Mouse (Mus musculus): ENCODE results near the gene Sorcs3. TPM values are rescaled to one million over a fixed set of nuclear protein-coding genes. Genes with fewer than 3 reads are reported as not detected.

Gene Sorcs3
- polyA plus RNA-seq, 1 experiment from 2014 or later = 0.99 TPM

DNA sequence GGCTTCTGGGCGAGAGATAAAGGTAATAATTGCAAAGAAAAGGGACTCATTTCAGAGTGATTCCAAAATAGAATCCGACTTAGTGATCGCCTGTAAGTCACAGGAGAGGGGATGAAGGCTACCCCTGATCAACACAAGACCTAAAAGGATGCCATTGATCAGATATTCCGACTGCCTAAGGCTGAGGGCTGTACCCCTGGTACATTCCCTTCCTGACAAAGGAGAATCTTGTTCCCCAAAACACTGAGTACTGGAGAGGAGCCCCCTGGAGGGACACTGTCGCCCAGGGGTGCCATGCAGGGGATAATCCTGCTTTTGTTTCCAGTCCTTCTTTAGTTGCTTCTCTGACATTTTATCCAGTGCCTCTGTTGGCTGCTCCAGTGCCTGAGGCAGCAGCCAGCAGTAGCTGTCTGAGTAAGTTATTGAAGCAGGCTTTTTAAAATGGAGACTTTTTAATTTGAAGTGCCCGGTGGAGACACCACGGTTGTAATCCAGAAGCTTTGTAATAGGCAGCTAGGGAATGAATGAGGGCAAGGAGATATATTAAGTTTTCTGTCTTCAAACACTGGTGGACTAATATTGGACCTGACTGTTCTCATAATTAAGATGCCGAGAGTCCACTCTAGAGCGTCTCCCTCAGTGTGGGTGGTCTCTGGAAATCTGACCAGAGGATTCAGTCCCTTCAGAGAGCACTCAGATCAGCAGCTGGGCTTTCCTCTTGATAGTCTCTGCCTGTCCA, 342.5 kb downstream of the Sorcs3 start:
- Histone ChIP-seq H3K27me3 (ENCODE audit: control insufficient read depth, insufficient read depth, low read length) (no peaks in the 10 kb centered on the region), H3K9me3 (ENCODE audit: control insufficient read depth, low read length) (peaks cover 6% of the 10 kb centered on the region; the same call in 1 of the 2 replicates), H3K36me3 (ENCODE audit: control insufficient read depth, insufficient read depth, low read length) (no peaks in the 10 kb centered on the region), H3K27ac (ENCODE audit: low read depth, low read length) (no peak overlapping the region), H3K4me2 (replicated peaks; ENCODE audit: low read depth, low read length) (no peak overlapping the region), H3K4me3 (ENCODE audit: low read length) (no peak overlapping the region), H3K9ac (ENCODE audit: low read depth, low read length) (no peak overlapping the region), H3K4me1 (ENCODE audit: control insufficient read depth, insufficient read depth, low read length) (no peaks in the 10 kb centered on the region)
- no peak for ATAC-seq (ENCODE audit: low FRiP score, low TSS enrichment)
- WGBS = 49% methylated on average over 9 of the region's 9 CpGs

GRCm38 (mm10) chr19:48559432-48559831, 353.6 kb downstream of the Sorcs3 start:
- Histone ChIP-seq H3K9me3 (ENCODE audit: control insufficient read depth, low read length) (no peaks in the 10 kb centered on the region), H3K4me2 (replicated peaks; ENCODE audit: low read depth, low read length) (no peak overlapping the region), H3K9ac (ENCODE audit: low read depth, low read length) (no peak overlapping the region), H3K4me3 (ENCODE audit: low read length) (no peak overlapping the region), H3K27ac (ENCODE audit: low read depth, low read length) (no peak overlapping the region), H3K36me3 (ENCODE audit: control insufficient read depth, insufficient read depth, low read length) (no peaks in the 10 kb centered on the region), H3K4me1 (ENCODE audit: control insufficient read depth, insufficient read depth, low read length) (no peaks in the 10 kb centered on the region), H3K27me3 (ENCODE audit: control insufficient read depth, insufficient read depth, low read length) (no peaks in the 10 kb centered on the region)
- WGBS = 41% methylated on average over 2 of the region's 2 CpGs
- ATAC-seq (ENCODE audit: low FRiP score, low TSS enrichment) = no peak

- no peak for ATAC-seq (ENCODE audit: low FRiP score, low TSS enrichment)
- no peaks in the 10 kb centered on the region; the same call in 1 of the 2 replicates for H3K9me3 ChIP-seq (ENCODE audit: control insufficient read depth, low read length)
- WGBS = 70% methylated on average over 1 of the region's 1 CpGs
- H3K4me1 ChIP-seq (ENCODE audit: control insufficient read depth, insufficient read depth, low read length) = no peaks in the 10 kb centered on the region
- H3K4me3 ChIP-seq (ENCODE audit: low read length) = no peak overlapping the region
- H3K27ac ChIP-seq (ENCODE audit: low read depth, low read length) = no peak overlapping the region
- no peak overlapping the region for H3K4me2 ChIP-seq (replicated peaks; ENCODE audit: low read depth, low read length)
- H3K27me3 ChIP-seq (ENCODE audit: control insufficient read depth, insufficient read depth, low read length) = no peaks in the 10 kb centered on the region
- H3K9ac ChIP-seq (ENCODE audit: low read depth, low read length) = no peak overlapping the region
- H3K36me3 ChIP-seq (ENCODE audit: control insufficient read depth, insufficient read depth, low read length) = no peaks in the 10 kb centered on the region
Observed at GRCm38 (mm10) chr19:48575736-48576135, 369.9 kb downstream of the Sorcs3 start.

- ATAC-seq (ENCODE audit: low FRiP score, low TSS enrichment) = no peak
- WGBS = 91% methylated on average over 5 of the region's 5 CpGs
- Histone ChIP-seq H3K4me2 (replicated peaks; ENCODE audit: low read depth, low read length) (no peak overlapping the region), H3K27ac (ENCODE audit: low read depth, low read length) (no peak overlapping the region), H3K36me3 (ENCODE audit: control insufficient read depth, insufficient read depth, low read length) (no peaks in the 10 kb centered on the region), H3K4me1 (ENCODE audit: control insufficient read depth, insufficient read depth, low read length) (no peaks in the 10 kb centered on the region), H3K4me3 (ENCODE audit: low read length) (no peak overlapping the region), H3K27me3 (ENCODE audit: control insufficient read depth, insufficient read depth, low read length) (no peaks in the 10 kb centered on the region), H3K9me3 (ENCODE audit: control insufficient read depth, low read length) (no peaks in the 10 kb centered on the region; the same call in 1 of the 2 replicates), H3K9ac (ENCODE audit: low read depth, low read length) (no peak overlapping the region)
Observed at GRCm38 (mm10) chr19:48577169-48577568, 371.3 kb downstream of the Sorcs3 start.

GRCm38 (mm10) chr19:48584938-48585560, 379.2 kb downstream of the Sorcs3 start:
- no peak overlapping the region for H3K27ac ChIP-seq (ENCODE audit: low read depth, low read length)

GRCm38 (mm10) chr19:48616951-48617350, 411.1 kb downstream of the Sorcs3 start:
- H3K4me1 ChIP-seq (ENCODE audit: control insufficient read depth, insufficient read depth, low read length) = no peaks in the 10 kb centered on the region
- no peaks in the 10 kb centered on the region for H3K27me3 ChIP-seq (ENCODE audit: control insufficient read depth, insufficient read depth, low read length)
- 59% methylated on average over 1 of the region's 1 CpGs for WGBS
- H3K9ac ChIP-seq (ENCODE audit: low read depth, low read length) = no peak overlapping the region
- H3K36me3 ChIP-seq (ENCODE audit: control insufficient read depth, insufficient read depth, low read length) = no peaks in the 10 kb centered on the region
- H3K4me2 ChIP-seq (replicated peaks; ENCODE audit: low read depth, low read length) = no peak overlapping the region
- H3K9me3 ChIP-seq (ENCODE audit: control insufficient read depth, low read length) = no peaks in the 10 kb centered on the region
- no peak overlapping the region for H3K4me3 ChIP-seq (ENCODE audit: low read length)
- ATAC-seq (ENCODE audit: low FRiP score, low TSS enrichment) = no peak
- H3K27ac ChIP-seq (ENCODE audit: low read depth, low read length) = no peak overlapping the region

More at GRCm38 (mm10) chr19:48584938-48585560, 379.2 kb downstream of the Sorcs3 start:
- no peaks in the 10 kb centered on the region for H3K27me3 ChIP-seq (ENCODE audit: control insufficient read depth, insufficient read depth, low read length)
- no peak overlapping the region for H3K4me2 ChIP-seq (replicated peaks; ENCODE audit: low read depth, low read length)
- H3K4me1 ChIP-seq (ENCODE audit: control insufficient read depth, insufficient read depth, low read length) = no peaks in the 10 kb centered on the region
- H3K4me3 ChIP-seq (ENCODE audit: low read length) = no peak overlapping the region
- WGBS = 74% methylated on average over 8 of the region's 8 CpGs
- no peaks in the 10 kb centered on the region for H3K36me3 ChIP-seq (ENCODE audit: control insufficient read depth, insufficient read depth, low read length)
- no peak overlapping the region for H3K9ac ChIP-seq (ENCODE audit: low read depth, low read length)
- H3K9me3 ChIP-seq (ENCODE audit: control insufficient read depth, low read length) = no peaks in the 10 kb centered on the region
- ATAC-seq (ENCODE audit: low FRiP score, low TSS enrichment) = no peak

DNA sequence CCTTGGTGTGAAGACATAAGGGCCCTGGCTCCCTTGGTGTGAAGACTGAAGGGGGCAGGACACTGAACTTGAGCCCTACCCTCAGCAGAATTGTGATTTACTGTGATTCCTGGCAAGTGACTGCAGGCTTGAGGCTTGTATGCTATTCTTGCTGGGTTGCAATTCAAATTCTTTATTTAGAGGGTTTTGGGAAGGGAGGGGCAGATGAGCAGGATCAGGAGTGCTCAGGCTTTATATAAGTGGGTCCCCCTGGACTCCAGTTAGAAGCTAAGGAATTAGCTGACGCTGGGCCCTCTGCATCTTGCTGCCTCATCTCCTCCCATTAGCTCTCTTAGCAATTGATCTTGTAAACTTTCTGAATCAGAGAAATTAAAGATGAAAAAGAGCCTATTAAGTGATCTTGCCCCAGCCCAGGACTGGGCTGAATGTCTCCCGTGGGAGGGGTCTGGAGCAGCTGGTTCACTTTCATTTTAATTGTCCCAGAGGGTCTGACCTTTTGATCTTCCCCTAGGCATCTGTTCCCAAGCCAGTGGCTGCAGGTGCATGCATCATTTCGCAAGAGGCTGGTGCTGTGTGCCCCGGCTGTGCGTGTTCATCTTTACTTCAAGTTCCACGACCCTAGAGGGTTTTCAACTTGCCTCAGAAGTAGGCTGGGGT, 425.0 kb downstream of the Sorcs3 start:
- ATAC-seq (ENCODE audit: low FRiP score, low TSS enrichment) = no peak
- H3K4me2 ChIP-seq (replicated peaks; ENCODE audit: low read depth, low read length) = no peak overlapping the region
- no peak overlapping the region for H3K4me3 ChIP-seq (ENCODE audit: low read length)
- H3K27ac ChIP-seq (ENCODE audit: low read depth, low read length) = no peak overlapping the region
- no peaks in the 10 kb centered on the region for H3K27me3 ChIP-seq (ENCODE audit: control insufficient read depth, insufficient read depth, low read length)
- H3K36me3 ChIP-seq (ENCODE audit: control insufficient read depth, insufficient read depth, low read length) = no peaks in the 10 kb centered on the region
- no peaks in the 10 kb centered on the region for H3K9me3 ChIP-seq (ENCODE audit: control insufficient read depth, low read length)
- WGBS = 35% methylated on average over 6 of the region's 6 CpGs
- no peak overlapping the region for H3K9ac ChIP-seq (ENCODE audit: low read depth, low read length)
- H3K4me1 ChIP-seq (ENCODE audit: control insufficient read depth, insufficient read depth, low read length) = no peaks in the 10 kb centered on the region

GRCm38 (mm10) chr19:48642566-48642965, 436.7 kb downstream of the Sorcs3 start:
- no peak overlapping the region for H3K4me2 ChIP-seq (replicated peaks; ENCODE audit: low read depth, low read length)
- no peaks in the 10 kb centered on the region for H3K9me3 ChIP-seq (ENCODE audit: control insufficient read depth, low read length)
- H3K27me3 ChIP-seq (ENCODE audit: control insufficient read depth, insufficient read depth, low read length) = no peaks in the 10 kb centered on the region
- no peak overlapping the region for H3K4me3 ChIP-seq (ENCODE audit: low read length)
- H3K9ac ChIP-seq (ENCODE audit: low read depth, low read length) = no peak overlapping the region
- H3K36me3 ChIP-seq (ENCODE audit: control insufficient read depth, insufficient read depth, low read length) = no peaks in the 10 kb centered on the region
- no peaks in the 10 kb centered on the region for H3K4me1 ChIP-seq (ENCODE audit: control insufficient read depth, insufficient read depth, low read length)
- no peak for ATAC-seq (ENCODE audit: low FRiP score, low TSS enrichment)
- no peak overlapping the region for H3K27ac ChIP-seq (ENCODE audit: low read depth, low read length)
- WGBS = 90% methylated on average over 4 of the region's 4 CpGs

GRCm38 (mm10) chr19:48649941-48650340, 444.1 kb downstream of the Sorcs3 start:
- no peak overlapping the region for H3K4me2 ChIP-seq (replicated peaks; ENCODE audit: low read depth, low read length)
- no peaks in the 10 kb centered on the region for H3K36me3 ChIP-seq (ENCODE audit: control insufficient read depth, insufficient read depth, low read length)
- H3K27me3 ChIP-seq (ENCODE audit: control insufficient read depth, insufficient read depth, low read length) = no peaks in the 10 kb centered on the region
- no peak for ATAC-seq (ENCODE audit: low FRiP score, low TSS enrichment)
- no peak overlapping the region for H3K4me3 ChIP-seq (ENCODE audit: low read length)
- H3K4me1 ChIP-seq (ENCODE audit: control insufficient read depth, insufficient read depth, low read length) = no peaks in the 10 kb centered on the region
- no peak overlapping the region for H3K27ac ChIP-seq (ENCODE audit: low read depth, low read length)
- no peak overlapping the region for H3K9ac ChIP-seq (ENCODE audit: low read depth, low read length)
- WGBS = 75% methylated on average over 2 of the region's 2 CpGs
- no peaks in the 10 kb centered on the region for H3K9me3 ChIP-seq (ENCODE audit: control insufficient read depth, low read length)
